Mouse (Mus musculus) ovary, postnatal 36 days (tissue): ENCODE results near the gene Lmln.
"Not testable (repeated sequence)": the region's sequence is repeated elsewhere in the genome, so short reads cannot be mapped to it uniquely, and the experiment has no call there.

Experiments
- DNase-seq: peaks from one replicate; pipeline ENCODE4 v3.0.0; 2022; ENCODE audit warnings: low spot score, mixed read lengths

Lmln gene

DNA sequence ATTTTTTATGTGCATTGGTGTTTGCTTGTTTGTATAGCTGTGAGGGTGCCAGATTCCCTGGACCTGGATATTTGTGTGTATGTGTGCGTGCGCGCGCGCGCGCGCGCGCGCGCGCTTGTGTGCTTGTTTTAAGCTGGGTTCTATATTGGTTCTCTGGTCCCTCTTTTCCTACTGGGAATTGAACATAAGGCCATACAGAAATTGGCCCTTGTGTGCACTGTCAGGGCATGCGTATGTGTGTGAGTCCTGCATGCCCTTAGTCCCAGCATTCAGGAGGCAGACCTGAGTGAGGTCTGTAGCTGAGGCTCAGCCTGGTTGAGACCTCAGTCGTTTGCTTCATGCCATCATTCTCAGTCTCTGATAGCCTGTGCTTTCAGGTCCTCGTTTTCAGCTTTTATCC is 4.3 kb upstream of the Lmln start:
- DNase-seq = no peak

GRCm38 (mm10) chr16:33058656-33059055 is 3.7 kb upstream of the Lmln start:
- not testable (repeated sequence) for DNase-seq

- no peak for DNase-seq
Measured at GRCm38 (mm10) chr16:33059471-33059870, 2.9 kb upstream of the Lmln start.

DNA sequence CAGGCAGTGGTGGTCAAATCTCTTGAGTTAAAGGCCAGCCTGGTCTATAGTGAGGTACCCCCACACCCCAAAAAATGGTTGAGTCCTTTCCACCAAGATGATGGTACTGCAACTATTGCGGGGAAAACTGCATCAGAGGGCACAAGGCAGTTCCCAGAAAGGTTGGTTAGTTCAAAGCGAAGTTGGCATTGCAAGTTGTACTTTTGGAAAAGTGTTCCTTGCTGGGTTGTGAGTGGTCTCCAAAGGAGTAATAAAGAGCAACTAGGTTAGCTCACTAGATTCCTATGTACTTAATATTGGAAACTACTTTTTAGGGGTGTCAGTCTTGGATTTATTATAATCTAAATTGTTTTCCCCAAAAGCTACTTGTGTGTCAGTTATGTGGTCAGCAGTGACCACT is 1.4 kb upstream of the Lmln start:
- DNase-seq = no peak

GRCm38 (mm10) chr16:33061400-33061799 is 921 bp upstream of the Lmln start:
- DNase-seq = no peak

- no peak for DNase-seq
Measured at GRCm38 (mm10) chr16:33062682-33063131, 386 bp downstream of the Lmln start.

DNA sequence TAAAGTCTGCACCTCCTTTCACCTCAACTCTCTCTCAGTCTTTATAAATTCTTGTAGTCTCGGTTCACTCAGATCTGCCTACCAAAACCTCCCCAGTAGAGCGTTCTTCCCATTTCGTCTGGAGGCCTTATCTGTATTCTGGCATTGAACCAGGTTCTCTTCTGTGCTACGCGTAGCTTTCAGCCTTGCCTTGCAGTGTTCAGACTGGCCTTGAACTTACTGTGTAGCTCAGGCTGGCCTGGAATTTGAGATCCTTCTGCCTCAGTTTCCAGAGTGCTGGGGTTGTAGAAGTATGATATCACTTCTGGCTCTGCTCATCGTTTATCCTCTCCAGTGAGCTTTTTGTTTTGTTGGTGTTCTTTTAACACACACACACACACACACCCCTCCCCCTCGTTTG is 946 bp downstream of the Lmln start:
- DNase-seq = no peak

- DNase-seq = no peak
Measured at GRCm38 (mm10) chr16:33064636-33065035, 2.3 kb downstream of the Lmln start.

- DNase-seq = no peak
Measured at GRCm38 (mm10) chr16:33070928-33071327, 8.6 kb downstream of the Lmln start.

GRCm38 (mm10) chr16:33072871-33073557 is 10.7 kb downstream of the Lmln start:
- no peak for DNase-seq

DNA sequence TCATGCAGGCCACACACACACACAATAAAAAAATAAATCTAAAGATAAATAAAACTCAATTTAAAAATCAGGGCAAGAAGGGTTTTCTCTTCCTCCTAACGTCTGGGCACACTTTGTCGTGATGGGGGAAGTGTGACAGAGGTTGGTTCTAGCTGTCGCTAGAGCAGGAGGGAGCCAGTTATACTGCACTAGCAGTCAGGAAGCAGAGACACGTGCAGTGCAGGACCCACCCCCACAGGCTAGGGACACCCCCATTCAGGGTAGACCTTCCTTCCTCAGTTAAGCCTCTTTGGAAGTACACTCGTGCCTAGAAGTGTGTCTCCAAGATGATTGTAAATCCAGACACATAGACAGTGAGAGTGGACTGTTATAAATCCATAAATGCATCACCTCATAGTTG is 12.6 kb downstream of the Lmln start:
- no peak for DNase-seq

DNA sequence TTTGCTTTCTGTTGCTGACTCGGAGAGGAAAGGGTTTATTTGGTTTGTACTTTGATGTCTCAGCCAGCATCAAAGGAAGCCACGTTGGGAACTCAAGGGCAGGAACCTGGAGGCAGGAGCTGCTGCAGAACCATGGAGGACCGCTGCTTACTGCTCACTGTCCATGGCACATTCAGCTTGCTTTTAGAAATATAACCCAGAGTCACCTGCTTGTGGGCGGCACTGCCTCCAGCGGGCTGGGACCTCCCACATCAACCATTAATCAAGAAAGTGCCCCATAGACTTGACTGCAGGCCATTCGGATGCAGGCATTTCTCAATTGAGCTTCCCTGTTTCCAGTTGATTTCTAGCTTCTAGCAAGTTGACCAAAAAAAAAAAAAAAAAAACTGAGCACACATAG is 13.8 kb downstream of the Lmln start:
- no peak for DNase-seq

DNA sequence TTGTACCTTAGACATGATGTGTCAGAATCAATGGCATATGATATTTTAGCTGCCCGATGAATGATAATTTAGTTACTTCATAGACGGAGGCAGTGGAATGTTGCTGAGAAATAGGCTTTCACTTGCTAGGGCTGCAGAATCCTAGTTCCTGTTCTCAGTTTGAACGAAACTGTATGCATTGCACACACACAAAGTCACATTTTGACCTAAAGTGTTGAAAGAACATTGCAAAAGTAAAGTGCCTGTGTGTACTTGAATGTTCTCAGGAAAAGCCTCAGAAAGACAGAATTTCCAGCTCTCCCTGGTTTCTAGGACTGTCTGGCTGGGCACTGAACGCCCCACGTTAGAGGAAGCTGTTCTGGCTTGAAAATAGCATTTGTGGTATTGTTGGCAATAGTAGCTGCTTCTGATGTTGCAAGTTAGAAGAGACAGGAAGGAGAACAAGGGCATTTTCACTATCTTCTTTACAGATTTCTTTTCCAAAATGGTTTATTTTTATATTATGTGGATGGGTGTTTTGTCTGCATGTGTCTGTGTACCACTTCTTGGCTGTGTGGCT is 14.8 kb downstream of the Lmln start:
- DNase-seq = no peak

DNA sequence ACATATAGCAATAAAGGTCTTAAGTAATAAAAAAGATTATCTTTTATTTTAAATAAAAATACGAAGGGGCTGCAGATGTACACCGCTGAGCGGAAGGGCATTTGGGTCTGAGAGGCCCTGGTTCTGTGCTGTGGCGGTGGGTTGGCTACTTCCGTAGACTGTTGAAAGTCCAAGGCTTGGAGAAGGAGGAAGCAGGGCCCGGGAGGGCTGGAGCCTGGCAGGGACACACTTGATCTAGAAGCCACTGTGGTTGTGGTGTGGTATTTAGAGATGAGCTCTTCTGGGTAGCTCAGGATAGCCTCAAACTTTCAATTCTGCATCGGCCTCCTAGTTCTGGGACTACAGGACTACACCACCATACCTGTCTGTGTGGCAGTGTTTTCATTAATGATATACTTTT is 17.7 kb downstream of the Lmln start:
- DNase-seq = no peak

- no peak for DNase-seq
Measured at GRCm38 (mm10) chr16:33082951-33083350, 20.6 kb downstream of the Lmln start.

- no peak for DNase-seq
Measured at GRCm38 (mm10) chr16:33083996-33084395, 21.7 kb downstream of the Lmln start.

GRCm38 (mm10) chr16:33085666-33086065 is 23.3 kb downstream of the Lmln start:
- no peak for DNase-seq

DNA sequence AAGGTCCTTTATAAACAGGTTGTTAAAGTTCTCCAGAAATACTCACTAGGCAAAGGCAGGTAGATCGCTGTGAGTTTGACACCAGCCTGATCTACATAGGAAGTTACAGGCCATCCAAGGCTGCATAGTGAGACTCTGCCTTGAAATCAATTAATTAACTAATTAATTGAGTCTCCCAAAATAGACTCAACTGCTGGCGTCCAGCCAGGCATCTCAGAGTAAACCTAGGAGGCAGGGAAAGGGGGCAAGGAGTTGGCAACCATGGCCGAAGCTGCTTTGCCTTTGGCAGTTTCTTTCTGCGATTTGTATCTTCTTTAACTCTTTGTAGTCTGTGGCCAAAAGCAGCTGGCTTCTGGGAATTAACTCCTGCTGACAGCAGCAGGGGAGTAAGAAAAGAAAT is 51.4 kb downstream of the Lmln start:
- DNase-seq = no peak

DNA sequence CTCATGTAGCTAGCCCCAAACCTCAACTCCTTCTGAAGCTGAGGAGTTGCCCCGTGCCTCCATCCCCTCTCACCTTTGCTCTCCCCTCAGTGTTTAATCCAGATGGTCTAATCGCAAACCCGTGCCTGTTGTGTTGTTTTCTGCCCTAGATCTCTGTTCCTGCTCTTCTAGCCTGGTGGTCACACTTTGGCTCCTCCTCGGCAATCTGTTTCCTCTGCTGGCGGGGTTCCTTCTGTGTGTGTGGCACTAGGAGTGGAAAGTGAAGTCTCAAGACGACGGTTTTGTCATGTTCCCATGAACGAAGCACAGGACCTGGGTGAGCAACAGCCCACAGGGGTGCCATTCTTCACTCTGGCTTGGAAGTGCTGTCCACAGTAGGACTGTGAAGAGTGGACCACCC is 61.1 kb downstream of the Lmln start:
- no peak for DNase-seq

GRCm38 (mm10) chr16:33123938-33124820 is 61.9 kb downstream of the Lmln start:
- DNase-seq = peak; percentile 24

DNA sequence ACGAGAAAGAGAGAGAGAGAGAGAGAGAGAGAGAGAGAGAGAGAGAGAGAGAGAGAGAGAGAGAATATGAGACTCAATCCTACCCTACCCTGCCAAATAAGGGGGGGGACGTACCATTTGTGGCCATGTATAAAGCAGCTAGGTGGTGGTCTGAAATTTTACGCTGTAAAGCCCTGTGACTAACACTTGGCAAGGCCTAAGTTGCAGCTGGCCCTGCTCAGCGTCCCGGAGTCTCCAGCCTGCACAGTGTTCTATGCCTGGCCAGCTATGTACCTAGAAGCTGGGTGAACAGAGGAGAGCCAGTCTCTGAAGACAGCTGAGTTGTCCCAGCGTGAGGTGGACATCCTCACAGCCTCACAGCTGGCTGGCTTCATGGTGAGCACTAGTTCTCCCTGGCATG is 64.7 kb downstream of the Lmln start:
- DNase-seq = no peak

DNA sequence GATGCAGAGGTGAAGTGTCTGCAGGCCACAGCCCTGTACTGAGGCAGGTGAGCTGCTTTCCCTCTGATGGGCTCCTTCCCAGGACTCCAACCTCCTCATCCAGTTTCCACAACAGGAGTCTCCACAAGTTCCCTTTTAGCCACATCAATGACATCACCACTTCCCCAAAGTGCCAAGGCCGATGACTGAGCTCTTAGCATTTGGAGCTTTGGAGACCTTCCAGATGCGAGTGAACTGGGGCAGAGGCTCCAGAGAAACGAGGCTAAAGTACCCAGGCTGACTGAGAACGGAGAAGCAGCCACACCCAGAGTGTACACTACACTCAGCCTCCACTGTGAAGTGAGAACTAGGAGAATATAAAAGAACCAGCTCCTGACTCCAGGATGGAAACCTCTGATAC is 68.4 kb downstream of the Lmln start:
- DNase-seq = peak; percentile 13

- no peak for DNase-seq
Measured at GRCm38 (mm10) chr16:33133186-33133585, 70.9 kb downstream of the Lmln start.
